Mouse (Mus musculus): ENCODE data around the gene Paxbp1.

The Paxbp1 gene

DNA sequence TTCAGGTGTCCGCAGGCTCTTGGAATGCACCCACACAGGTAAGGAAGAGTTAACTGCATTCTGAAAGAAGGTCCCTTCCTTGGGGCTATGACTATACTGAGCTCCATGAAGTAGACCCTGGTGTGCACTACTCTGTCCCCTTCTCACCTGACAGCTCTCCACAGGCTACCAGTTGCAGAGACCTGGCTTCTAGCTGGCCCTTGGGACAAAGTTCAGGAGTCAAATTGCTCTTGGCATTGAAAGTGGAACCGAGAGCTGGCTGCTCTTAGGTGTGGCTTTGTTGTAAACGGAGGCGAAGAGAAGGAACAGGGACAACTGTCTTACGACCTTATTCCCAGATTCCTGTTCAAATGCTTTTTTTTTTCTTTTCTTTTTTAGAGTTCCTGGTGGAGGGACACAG lies 10.8 kb upstream of the Paxbp1 start:
- DNase-seq (ENCODE audit: low read depth, low spot score), result no peak

DNA sequence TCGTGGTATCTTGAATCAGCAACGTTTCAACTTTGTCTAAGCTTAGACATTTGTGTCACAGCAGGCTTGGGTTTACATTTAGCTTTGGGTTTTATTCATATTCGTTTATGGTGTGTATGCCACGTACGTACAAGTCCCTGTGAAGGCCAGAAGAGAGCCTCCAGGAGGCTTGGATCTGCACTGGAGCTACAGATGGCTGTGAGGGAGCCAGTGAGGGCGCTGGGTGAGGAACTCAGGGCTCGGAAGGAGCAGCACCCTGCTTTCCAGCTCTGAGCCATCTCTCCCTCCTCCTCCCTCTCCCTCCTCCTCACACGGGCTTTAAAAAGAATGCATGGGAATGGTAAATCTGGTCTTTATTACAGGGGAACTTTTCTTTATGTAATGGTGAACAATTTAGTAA lies 9.3 kb upstream of the Paxbp1 start:
- DNase-seq (ENCODE audit: low read depth, low spot score), result no peak

- DNase-seq (ENCODE audit: low read depth, low spot score), result peak; percentile 82
These were observed 1.2 kb upstream of the Paxbp1 start for GRCm38 (mm10) chr16:91045511-91045910.

- peak; percentile 67 for DNase-seq (ENCODE audit: low read depth, low spot score)
These were observed 688 bp downstream of the Paxbp1 start for GRCm38 (mm10) chr16:91043461-91044248.

DNA sequence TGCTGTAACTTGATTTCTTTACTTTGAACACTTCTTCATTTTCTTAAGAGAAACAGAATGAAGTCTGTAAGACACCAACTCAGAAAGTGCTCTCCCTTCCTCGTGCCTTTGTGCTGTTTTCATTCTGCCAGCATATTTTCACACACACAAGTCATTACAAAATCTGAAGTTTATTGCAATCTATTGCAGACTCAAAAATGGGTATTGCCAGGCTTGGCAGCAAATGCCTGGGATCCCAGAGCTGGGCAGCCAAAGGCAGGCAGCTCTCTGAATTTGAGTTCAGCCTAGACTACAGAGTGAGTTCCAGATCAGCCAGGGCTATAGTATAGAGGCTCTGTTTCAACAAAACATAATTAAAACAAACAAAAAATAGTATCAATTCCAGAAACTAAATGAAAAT lies 1.7 kb downstream of the Paxbp1 start:
- no peak for DNase-seq (ENCODE audit: low read depth, low spot score)

GRCm38 (mm10) chr16:91035866-91036265 lies 8.5 kb downstream of the Paxbp1 start:
- DNase-seq (ENCODE audit: low read depth, low spot score), result no peak

- DNase-seq (ENCODE audit: low read depth, low spot score), result peak; percentile 61
These were observed 13.6 kb downstream of the Paxbp1 start for GRCm38 (mm10) chr16:91030751-91031150.

DNA sequence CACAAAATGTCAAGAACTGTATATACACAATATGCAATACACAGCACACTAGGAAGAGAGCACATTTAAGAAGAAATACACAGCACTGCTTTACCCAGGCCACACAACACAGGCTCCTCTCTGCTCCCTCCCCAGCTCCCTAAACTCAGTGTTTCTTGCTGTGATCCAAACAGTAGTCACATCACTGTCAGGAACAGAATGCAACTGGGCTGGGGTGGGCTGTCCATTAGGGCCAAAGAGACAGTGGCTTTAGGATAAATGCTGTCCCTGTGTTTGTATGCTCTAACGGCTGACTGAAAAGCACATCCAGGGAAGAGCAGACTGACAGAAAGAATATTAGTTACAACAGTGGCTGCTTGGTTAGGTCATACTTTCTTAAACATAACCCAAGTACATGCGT lies 14.4 kb downstream of the Paxbp1 start:
- DNase-seq (ENCODE audit: low read depth, low spot score), result no peak

- DNase-seq (ENCODE audit: low read depth, low spot score), result no peak
These were observed 15.1 kb downstream of the Paxbp1 start for GRCm38 (mm10) chr16:91029161-91029743.

- DNase-seq (ENCODE audit: low read depth, low spot score), result no peak
These were observed 18.1 kb downstream of the Paxbp1 start for GRCm38 (mm10) chr16:91026290-91026689.

DNA sequence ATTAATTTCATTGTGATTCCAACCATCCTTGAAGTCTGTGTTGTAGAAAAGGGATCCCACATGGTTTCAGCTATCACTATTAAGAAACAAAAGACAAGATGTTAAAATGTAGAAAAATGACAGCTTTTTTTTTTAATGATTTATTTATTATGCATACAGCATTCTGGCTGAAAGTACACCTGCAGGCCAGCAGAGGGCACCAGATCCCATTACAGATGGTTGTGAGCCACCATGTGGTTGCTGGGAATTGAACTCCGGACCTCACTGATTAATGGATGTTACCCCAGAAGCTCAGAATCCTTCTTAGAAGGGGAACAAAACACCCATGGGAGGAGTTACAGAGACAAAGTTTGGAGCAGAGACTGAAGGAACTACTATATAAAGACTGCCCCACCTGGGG lies 21.0 kb downstream of the Paxbp1 start:
- DNase-seq (ENCODE audit: low read depth, low spot score), result peak; percentile 36

GRCm38 (mm10) chr16:91020842-91021483 lies 23.4 kb downstream of the Paxbp1 start:
- peak; percentile 46 for DNase-seq (ENCODE audit: low read depth, low spot score)

DNA sequence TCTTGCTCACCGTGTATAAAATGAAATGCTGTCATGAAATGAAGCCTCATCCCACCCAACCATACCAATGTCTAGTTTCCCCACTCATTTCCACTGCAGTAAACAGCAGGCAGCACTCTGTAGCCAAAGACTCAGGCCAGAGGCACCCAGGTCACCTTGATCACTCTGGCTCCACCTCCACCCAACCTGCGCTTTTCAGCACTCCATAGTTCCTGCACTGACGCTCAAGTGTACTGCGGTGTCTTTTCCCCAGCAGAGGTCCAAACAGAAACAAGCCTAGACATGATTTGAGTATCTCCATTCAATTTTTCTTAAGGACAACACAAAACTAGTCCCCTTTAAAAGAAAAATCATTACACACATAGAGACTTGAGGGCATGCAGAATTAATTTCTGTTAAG lies 24.9 kb downstream of the Paxbp1 start:
- no peak for DNase-seq (ENCODE audit: low read depth, low spot score)

- DNase-seq (ENCODE audit: low read depth, low spot score), result no peak
These were observed 28.6 kb downstream of the Paxbp1 start for GRCm38 (mm10) chr16:91015761-91016160.

- DNase-seq (ENCODE audit: low read depth, low spot score), result peak; percentile 54
These were observed 32.5 kb downstream of the Paxbp1 start for GRCm38 (mm10) chr16:91011847-91012246.

- DNase-seq (ENCODE audit: low read depth, low spot score), result peak; percentile 94
These were observed 33.2 kb downstream of the Paxbp1 start, which contains the start of gene Synj1 for GRCm38 (mm10) chr16:91011021-91011683. TSS of gene Synj1 (minus strand) at chr16:91011308.

DNA sequence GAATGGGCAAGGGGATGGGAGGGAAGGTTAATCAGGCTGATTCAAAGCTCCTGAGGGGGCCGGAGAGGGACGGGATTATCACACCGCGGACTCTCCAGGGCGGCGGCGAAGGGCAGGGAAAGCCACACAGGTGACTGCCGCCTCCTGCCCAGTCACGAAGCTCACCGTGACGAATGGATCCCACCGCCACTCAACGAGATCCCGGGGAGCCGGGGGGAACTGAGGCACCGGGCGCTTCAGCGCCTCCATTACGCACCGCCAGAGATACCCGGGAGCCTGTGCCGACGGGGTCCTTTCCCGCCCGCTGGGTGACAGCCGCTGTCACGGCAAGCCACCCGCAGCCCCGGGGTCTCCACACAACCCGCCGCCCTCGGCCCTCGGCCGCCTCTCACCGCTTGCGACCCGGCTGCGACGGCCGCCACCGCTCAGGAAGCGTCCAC lies 33.7 kb downstream of the Paxbp1 start:
- DNase-seq (ENCODE audit: low read depth, low spot score), result no peak

- DNase-seq (ENCODE audit: low read depth, low spot score), result peak; percentile 58
These were observed 34.3 kb downstream of the Paxbp1 start for GRCm38 (mm10) chr16:91009942-91010529.

GRCm38 (mm10) chr16:91004915-91005538 lies 39.3 kb downstream of the Paxbp1 start:
- no peak for DNase-seq (ENCODE audit: low read depth, low spot score)

- DNase-seq (ENCODE audit: low read depth, low spot score), result no peak
These were observed 43.2 kb downstream of the Paxbp1 start for GRCm38 (mm10) chr16:91001098-91001497.

GRCm38 (mm10) chr16:90999827-91000226 lies 44.5 kb downstream of the Paxbp1 start:
- peak; percentile 26 for DNase-seq (ENCODE audit: low read depth, low spot score)
